Mouse (Mus musculus): Measurements from ENCODE around the gene Eaf1.

DNA sequence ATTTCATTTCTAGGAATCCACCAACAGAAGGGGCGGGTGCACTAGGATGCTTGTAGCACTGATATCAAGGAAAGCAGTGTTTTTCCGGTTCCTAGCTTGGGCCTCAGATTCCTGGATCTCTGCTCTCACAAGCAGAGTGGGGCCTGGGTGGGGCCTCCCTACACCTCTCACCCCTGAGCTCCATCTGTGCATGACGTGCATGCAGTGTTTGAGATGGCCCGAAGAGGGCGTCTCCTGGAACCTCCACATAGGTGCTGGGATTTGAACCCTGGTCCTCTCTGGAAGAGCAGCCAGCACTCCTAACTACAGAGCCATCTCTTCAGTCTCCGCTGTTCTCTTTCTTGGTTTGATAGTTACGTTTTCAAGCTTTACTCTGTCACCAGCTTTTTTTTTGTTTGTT is 60.8 kb downstream of the Eaf1 start:
- no peak for TF ChIP-seq GATA1 (IDR thresholded peaks at IDR 0.05; ENCODE audit: borderline replicate concordance, low read length)
- TF ChIP-seq FLI1 (IDR thresholded peaks at IDR 0.05; ENCODE audit: low read length), result no peak
